Mouse (Mus musculus) lung, embryonic 15.5 days (tissue): ENCODE data around the gene Rapgefl1. TPM values are rescaled to one million over a fixed set of nuclear protein-coding genes. Genes with fewer than 3 reads are reported as not detected.
"Not testable (repeated sequence)": the region's sequence is repeated elsewhere in the genome, so short reads cannot be mapped to it uniquely, and the experiment has no call there.

Source experiments
- ATAC-seq: fragments of 200-750 bp; cut with Nextera tagmentation; 2 replicates; pipeline ENCODE4 v1.8.0; 2017; ENCODE audit warnings: moderate number of reproducible peaks, borderline replicate concordance; ENCODE audit not compliant: low FRiP score, low TSS enrichment; ENCODE audit errors: extremely low read depth
- H3K27ac ChIP-seq: fragments of 300-500 bp; sonication (generic); 2 replicates; pipeline ENCODE4 v1.5.1; 2015; ENCODE audit warnings: moderate library complexity, mild to moderate bottlenecking, inconsistent platforms
- H3K27me3 ChIP-seq: fragments of 300-500 bp; sonication (generic); 2 replicates; pipeline ENCODE4 v1.6.1; 2015; ENCODE audit warnings: inconsistent platforms
- H3K36me3 ChIP-seq: fragments of 300-500 bp; sonication (generic); 2 replicates; pipeline ENCODE4 v1.6.1; 2015; ENCODE audit warnings: inconsistent platforms
- H3K4me1 ChIP-seq: fragments of 300-500 bp; sonication (generic); 2 replicates; pipeline ENCODE4 v1.6.1; 2015; ENCODE audit warnings: inconsistent platforms
- H3K4me2 ChIP-seq: fragments of 300-500 bp; sonication (generic); 2 replicates; pipeline ENCODE4 v1.6.1; 2015; ENCODE audit warnings: inconsistent platforms, mild to moderate bottlenecking, moderate library complexity
- H3K4me3 ChIP-seq: fragments of 300-500 bp; sonication (generic); 2 replicates; pipeline ENCODE4 v1.5.1; 2015; ENCODE audit warnings: mild to moderate bottlenecking, inconsistent platforms
- H3K9ac ChIP-seq: fragments of 300-500 bp; sonication (generic); 2 replicates; pipeline ENCODE4 v1.6.1; 2015; ENCODE audit warnings: inconsistent platforms
- H3K9me3 ChIP-seq: fragments of 300-500 bp; sonication (generic); 2 replicates; pipeline ENCODE4 v1.6.1; 2016; ENCODE audit warnings: inconsistent platforms
- WGBS: fragments of 180-500 bp; shearing (Covaris S2); methylation state at CpG from one replicate; pipeline ENCODE4 v1.1.7; 2015; 5-methylcytosine and 5-hydroxymethylcytosine counted together
- polyA plus RNA-seq: library from polyadenylated mRNA; unstranded; fragments of >200 nt; fragmentation: Nextera tagmentation; extraction: Ambion mirVana; gene quantifications from 2 replicates; pipeline ENCODE4 v1.2.1, GENCODE M21; 2015

The Rapgefl1 gene
- polyA plus RNA-seq, 1 experiment from 2014 or later = 1.4 TPM

DNA sequence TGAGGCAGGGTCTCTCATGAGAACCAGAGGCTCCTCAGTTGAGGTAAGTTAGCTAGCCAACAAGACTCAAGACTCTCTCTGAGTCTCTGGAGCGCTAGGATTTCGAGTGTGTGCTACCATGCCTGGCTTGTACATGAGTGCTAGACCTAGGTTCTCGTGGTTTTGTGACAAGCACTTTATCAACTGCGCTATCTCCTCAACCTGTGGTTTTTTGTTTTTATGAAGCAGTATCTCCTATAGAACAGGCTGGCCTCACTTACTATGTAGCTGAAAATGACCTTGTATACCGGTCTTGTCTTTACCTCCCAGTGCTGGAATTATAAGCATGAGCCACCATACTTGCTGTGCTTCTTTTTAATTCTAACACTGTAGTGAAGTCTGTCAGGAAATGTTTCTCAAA, 15.6 kb upstream of the Rapgefl1 start:
- H3K27me3 ChIP-seq = no peaks in the 10 kb centered on the region
- H3K27ac ChIP-seq = no peak overlapping the region
- H3K4me2 ChIP-seq = no peak overlapping the region
- 93% methylated on average over 5 of the region's 5 CpGs for WGBS
- no peak overlapping the region for H3K4me3 ChIP-seq
- no peaks in the 10 kb centered on the region for H3K4me1 ChIP-seq
- H3K9ac ChIP-seq = no peak overlapping the region
- H3K9me3 ChIP-seq = 0 out of 2 replicates have a peak, but pooled peaks cover 4% of the 10 kb centered on the region
- ATAC-seq = no peak
- peaks cover 89% of the 10 kb centered on the region for H3K36me3 ChIP-seq

DNA sequence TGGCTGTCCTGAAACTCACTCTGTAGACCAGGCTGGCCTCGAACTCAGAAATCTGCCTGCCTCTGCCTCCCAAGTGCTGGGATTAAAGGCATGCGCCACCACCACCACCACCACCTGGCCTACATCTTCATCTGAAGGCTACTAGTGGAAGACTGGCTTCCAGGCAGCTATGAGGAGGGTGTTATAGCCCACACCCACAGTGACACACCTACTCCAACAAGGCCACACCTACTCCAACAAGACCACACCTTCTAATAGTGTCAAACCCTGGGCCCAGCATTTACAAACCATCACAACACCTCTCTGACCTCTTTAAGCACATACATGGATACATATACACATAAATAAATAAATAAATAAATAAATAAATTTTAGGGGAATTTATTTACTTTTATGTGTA, 10.5 kb upstream of the Rapgefl1 start:
- ATAC-seq, H3K27ac ChIP-seq, H3K4me1 ChIP-seq, H3K9ac ChIP-seq, H3K4me3 ChIP-seq, H3K27me3 ChIP-seq, H3K4me2 ChIP-seq, H3K9me3 ChIP-seq: not testable (repeated sequence)
- peaks cover 88% of the 10 kb centered on the region for H3K36me3 ChIP-seq
- 87% methylated on average over 2 of the region's 2 CpGs for WGBS

DNA sequence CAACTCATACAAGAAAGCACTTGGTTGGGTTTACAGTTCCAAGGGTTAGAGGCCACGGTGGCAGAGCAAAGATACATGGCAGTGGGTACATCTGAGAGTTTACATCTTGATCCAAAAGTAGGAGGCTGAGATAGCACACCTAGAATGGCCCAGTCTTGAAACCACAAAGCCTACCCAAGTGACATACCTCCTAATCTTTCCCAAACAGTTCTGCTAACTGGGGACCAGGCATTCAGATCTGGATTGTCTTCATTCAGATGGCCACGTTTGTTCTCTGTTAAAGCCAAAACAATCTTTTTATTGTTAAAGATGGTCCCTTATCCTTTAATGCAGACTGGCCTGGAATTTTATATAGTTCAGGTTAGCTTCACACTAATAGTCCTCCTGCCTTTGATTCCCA, 8.7 kb upstream of the Rapgefl1 start:
- no peak for ATAC-seq

DNA sequence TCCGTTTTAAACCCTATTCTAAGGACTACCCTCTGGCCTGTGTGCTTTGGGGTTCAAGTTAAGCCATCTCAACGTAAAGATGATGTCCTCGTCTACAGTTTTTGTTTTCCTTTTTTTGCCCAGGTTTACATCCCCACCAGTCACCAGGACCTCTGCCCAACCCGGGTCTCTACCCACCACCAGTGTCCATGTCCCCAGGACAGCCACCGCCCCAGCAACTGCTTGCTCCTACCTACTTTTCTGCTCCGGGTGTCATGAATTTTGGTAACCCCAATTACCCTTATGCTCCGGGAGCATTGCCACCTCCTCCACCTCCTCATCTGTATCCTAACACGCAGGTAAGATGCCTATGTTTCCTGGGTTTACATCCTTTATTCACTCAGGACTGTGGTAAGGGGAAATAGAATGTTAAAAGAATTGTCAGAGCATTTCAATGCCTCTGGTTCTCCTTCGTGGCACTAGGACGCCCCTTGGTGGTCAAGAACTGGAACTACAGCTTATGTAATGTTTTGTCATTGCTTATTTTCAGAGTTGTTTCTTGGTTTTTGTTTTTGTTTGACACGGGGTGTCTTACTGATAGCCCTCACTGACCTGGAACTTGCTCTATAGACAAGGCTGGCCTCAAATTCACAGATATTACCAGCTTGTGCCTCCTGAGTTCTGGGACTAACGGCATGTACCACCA, 7.4 kb upstream of the Rapgefl1 start:
- no peak overlapping the region for H3K27ac ChIP-seq
- no peak overlapping the region for H3K4me3 ChIP-seq
- H3K4me1 ChIP-seq = 0 out of 2 replicates have a peak, but pooled peaks cover 3% of the 10 kb centered on the region
- ATAC-seq = no peak
- no peak overlapping the region for H3K9ac ChIP-seq
- H3K4me2 ChIP-seq = no peak overlapping the region
- no peaks in the 10 kb centered on the region for H3K9me3 ChIP-seq
- 67% methylated on average over 12 of the region's 12 CpGs for WGBS
- peaks cover 89% of the 10 kb centered on the region for H3K36me3 ChIP-seq
- no peaks in the 10 kb centered on the region for H3K27me3 ChIP-seq

More for the DNA sequence above, 8.7 kb upstream of the Rapgefl1 start:
- 82% methylated on average over 2 of the region's 2 CpGs for WGBS
- Histone ChIP-seq H3K36me3 (peaks cover 89% of the 10 kb centered on the region), H3K4me2 (no peak overlapping the region), H3K27me3 (no peaks in the 10 kb centered on the region), H3K4me1 (0 out of 2 replicates have a peak, but pooled peaks cover 3% of the 10 kb centered on the region), H3K9ac (no peak overlapping the region), H3K9me3 (no peaks in the 10 kb centered on the region), H3K27ac (no peak overlapping the region), H3K4me3 (no peak overlapping the region)

DNA sequence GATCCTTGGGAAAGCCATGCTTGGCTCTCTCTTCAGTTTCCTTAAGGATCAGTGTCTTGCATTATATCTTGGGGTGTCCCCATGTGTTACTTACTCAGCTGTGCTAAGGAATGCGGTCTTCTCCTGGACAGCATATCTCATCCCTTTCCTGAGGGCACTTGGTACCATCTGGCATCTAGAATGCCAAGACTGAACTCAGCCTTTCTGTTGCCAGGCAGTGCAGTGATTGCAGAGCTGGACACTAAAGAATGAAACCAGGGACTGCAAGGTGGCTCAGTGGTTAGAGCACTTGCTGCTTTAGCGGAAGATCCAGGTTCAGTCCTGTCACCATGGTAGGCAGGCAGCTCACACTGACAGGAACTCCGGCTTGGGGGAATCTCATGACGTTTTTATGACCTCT, 6.7 kb upstream of the Rapgefl1 start:
- 0 out of 2 replicates have a peak, but pooled peaks cover 3% of the 10 kb centered on the region for H3K4me1 ChIP-seq
- H3K9me3 ChIP-seq = no peaks in the 10 kb centered on the region
- H3K4me3 ChIP-seq = no peak overlapping the region
- no peak overlapping the region for H3K27ac ChIP-seq
- peaks cover 85% of the 10 kb centered on the region for H3K36me3 ChIP-seq
- H3K4me2 ChIP-seq = no peak overlapping the region
- H3K27me3 ChIP-seq = no peaks in the 10 kb centered on the region
- WGBS = 60% methylated on average over 4 of the region's 4 CpGs
- ATAC-seq = no peak
- H3K9ac ChIP-seq = no peak overlapping the region

DNA sequence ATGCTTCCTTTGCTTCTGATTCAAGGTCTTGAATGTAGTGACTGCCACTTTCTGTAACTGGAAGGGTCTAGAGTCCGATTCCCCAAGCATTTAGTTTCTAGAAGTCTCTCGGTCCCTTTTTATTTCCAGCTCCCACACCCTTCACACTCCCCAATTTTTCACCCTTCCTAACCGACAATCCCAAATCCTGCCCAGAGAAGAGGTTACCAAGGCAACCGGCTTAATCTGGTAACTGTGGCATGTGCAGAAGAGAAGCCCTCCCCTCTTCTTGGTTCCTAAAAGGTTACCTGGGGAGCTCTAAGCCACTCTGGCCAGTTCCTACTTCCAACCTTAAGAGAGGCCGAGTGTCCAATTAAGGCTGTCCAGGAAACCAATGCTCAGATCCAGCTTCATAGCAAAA, 1.3 kb upstream of the Rapgefl1 start:
- 48% methylated on average over 5 of the region's 5 CpGs for WGBS
- Histone ChIP-seq H3K4me2 (no peak overlapping the region), H3K4me1 (peaks cover 18% of the 10 kb centered on the region), H3K36me3 (peaks cover 36% of the 10 kb centered on the region), H3K27me3 (peaks cover 27% of the 10 kb centered on the region), H3K4me3 (no peak overlapping the region), H3K27ac (no peak overlapping the region), H3K9ac (no peak overlapping the region), H3K9me3 (no peaks in the 10 kb centered on the region)
- no peak for ATAC-seq

DNA sequence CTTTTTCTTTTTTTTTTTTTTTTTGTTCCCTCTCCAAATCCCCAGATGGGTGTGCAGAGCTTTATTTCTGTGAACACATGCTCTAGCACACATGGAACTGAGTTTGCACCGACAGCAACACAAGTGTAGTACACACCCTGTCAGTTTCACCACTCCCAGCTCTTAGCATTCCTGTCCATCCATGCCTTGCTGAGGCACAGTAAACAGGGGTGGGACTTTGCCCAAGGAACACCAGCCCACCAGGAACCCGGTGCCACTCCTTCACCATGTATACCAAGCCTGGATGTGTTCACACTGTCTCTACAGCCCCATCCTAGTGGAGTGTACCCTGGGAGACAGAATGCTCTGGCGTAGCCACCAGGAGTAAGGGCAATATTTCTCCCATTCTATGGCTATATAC, 860 bp upstream of the Rapgefl1 start:
- no peak overlapping the region for H3K27ac ChIP-seq
- H3K4me2 ChIP-seq = no peak overlapping the region
- H3K9ac ChIP-seq = no peak overlapping the region
- H3K4me1 ChIP-seq = peaks cover 18% of the 10 kb centered on the region
- no peaks in the 10 kb centered on the region for H3K9me3 ChIP-seq
- peaks cover 27% of the 10 kb centered on the region for H3K27me3 ChIP-seq
- ATAC-seq = no peak
- 36% methylated on average over 3 of the region's 3 CpGs for WGBS
- peaks cover 36% of the 10 kb centered on the region for H3K36me3 ChIP-seq
- H3K4me3 ChIP-seq = no peak overlapping the region

DNA sequence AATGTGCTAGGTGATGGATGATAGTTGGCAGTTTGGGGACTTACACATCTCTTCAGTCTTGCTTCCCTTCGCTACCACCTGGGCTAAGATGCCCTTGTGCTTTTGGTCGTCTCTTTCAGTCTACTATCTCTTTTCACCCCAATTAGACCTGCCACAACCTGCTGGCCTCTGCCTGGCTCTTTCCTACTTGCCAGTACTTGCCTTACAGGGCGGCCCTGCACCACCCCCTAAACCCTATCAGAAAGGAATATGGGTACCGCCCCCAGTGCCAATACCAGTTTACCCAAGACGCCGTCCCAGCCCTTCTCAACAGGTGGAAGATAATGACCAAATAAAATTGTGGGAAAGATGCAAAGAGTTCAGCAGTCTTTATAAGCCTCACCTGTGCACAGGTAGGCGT, 457 bp upstream of the Rapgefl1 start:
- H3K27me3 ChIP-seq = peaks cover 27% of the 10 kb centered on the region
- peak overlapping the region; percentile 100 for H3K4me2 ChIP-seq
- peaks cover 34% of the 10 kb centered on the region for H3K36me3 ChIP-seq
- ATAC-seq = no peak; the same call in 1 of the 2 replicates
- no peak overlapping the region for H3K9ac ChIP-seq
- WGBS = 30% methylated on average over 7 of the region's 7 CpGs
- H3K9me3 ChIP-seq = no peaks in the 10 kb centered on the region
- peaks cover 18% of the 10 kb centered on the region for H3K4me1 ChIP-seq
- peak overlapping the region; percentile 62 for H3K4me3 ChIP-seq
- H3K27ac ChIP-seq = no peak overlapping the region

DNA sequence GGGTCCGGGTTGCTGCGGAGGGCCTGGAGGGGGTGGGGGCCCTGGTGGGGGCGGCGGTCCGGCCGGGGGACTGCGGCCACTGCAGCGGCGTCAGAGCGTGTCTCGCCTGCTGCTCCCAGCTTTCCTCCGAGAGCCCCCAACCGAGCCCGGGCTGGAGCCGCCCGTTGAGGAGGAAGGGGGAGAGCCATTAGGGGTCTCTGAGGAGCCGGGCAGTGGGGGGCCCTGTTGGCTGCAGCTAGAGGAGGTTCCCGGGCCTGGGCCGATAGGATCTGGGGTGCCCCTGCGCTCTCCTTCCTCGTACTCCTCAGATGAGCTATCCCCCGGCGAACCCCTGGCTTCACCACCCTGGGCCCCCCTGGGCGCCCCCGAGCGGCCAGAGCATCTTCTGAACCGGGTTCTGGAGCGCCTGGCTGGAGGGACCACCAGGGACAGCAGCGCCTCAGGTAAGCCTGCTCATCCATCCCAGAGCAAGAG, 683 bp downstream of the Rapgefl1 start:
- Histone ChIP-seq H3K9me3 (no peaks in the 10 kb centered on the region), H3K27ac (no peak overlapping the region), H3K4me2 (peak overlapping the region; percentile 100), H3K27me3 (peaks cover 27% of the 10 kb centered on the region), H3K9ac (peak overlapping the region; percentile 60), H3K4me1 (peaks cover 18% of the 10 kb centered on the region), H3K36me3 (peaks cover 22% of the 10 kb centered on the region), H3K4me3 (peak overlapping the region; percentile 62)
- 1% methylated on average over 29 of the region's 29 CpGs for WGBS
- ATAC-seq = peak; percentile 21

DNA sequence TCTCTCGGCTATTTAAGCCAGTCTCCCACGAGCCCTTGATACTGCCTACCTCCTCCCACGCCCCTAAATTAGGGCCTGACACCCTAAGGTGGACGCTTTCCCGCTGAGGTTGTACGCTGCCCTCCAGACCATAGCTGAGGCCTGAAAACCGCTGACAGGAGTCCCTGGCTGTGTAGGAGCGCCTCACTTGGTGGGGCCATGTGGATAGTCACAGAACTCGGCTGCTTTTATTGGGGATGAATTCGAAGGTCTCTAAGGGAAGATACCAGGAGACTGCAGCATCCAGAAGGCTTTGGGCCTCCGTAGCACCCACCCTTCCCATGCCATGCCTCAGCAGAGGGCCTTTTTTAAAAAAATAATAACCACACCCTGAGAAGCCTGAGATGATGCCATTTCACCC, 1.3 kb downstream of the Rapgefl1 start:
- Histone ChIP-seq H3K9ac (no peak overlapping the region), H3K4me2 (peak overlapping the region; percentile 100), H3K4me3 (peak overlapping the region; percentile 62)

DNA sequence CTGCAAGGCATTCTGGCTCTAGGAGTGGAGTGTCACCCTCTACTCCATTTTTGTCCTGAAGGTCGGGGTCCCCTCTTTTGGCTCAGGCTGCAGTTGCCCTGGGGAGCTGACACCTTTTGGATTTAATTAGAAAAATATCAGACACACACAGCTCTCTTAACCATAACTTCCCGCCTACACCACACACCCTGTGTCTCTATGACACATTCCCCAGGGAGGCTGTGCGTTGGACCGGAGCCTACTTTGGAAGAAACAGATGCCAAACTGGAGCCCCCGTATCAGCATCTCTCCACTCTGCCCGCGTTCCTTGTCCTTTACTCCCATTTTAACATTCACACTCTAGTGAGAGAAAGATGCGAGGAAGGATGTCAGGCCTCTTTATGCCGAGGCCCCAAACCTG, 1.9 kb downstream of the Rapgefl1 start:
- WGBS = 66% methylated on average over 9 of the region's 9 CpGs
- H3K27me3 ChIP-seq = peaks cover 27% of the 10 kb centered on the region

More for the DNA sequence above, 1.3 kb downstream of the Rapgefl1 start:
- Histone ChIP-seq H3K27me3 (peaks cover 27% of the 10 kb centered on the region), H3K36me3 (peaks cover 16% of the 10 kb centered on the region), H3K4me1 (peaks cover 18% of the 10 kb centered on the region), H3K9me3 (no peaks in the 10 kb centered on the region), H3K27ac (no peak overlapping the region)
- no peak for ATAC-seq
- 58% methylated on average over 11 of the region's 11 CpGs for WGBS

DNA sequence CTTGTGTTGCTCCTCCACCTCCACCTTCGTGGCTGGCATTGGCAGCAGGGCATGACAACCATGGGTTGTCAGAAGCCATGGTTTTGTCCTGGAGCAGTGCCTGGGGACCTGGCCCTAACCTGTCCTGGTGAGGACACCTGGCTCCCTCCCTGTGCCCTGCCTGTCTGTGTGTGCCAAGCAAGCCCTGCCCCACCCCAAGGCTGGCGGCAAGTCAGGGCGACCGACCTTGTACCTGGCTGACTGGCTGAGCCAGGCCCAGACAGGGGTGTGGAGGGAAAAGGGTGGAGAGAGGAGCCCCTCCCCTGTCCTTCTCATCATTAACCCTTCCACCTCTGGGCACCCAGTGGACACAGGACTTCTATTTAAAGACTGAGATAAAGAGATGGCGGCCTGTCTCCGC, 2.8 kb downstream of the Rapgefl1 start:
- H3K9ac ChIP-seq = no peak overlapping the region
- H3K27ac ChIP-seq = no peak overlapping the region
- no peak overlapping the region for H3K4me2 ChIP-seq
- H3K4me1 ChIP-seq = peaks cover 18% of the 10 kb centered on the region
- ATAC-seq = no peak
- 48% methylated on average over 6 of the region's 6 CpGs for WGBS
- peaks cover 27% of the 10 kb centered on the region for H3K27me3 ChIP-seq
- H3K9me3 ChIP-seq = no peaks in the 10 kb centered on the region
- H3K4me3 ChIP-seq = no peak overlapping the region
- H3K36me3 ChIP-seq = peaks cover under 1% of the 10 kb centered on the region; the same call in 1 of the 2 replicates

More for the DNA sequence above, 1.9 kb downstream of the Rapgefl1 start:
- ATAC-seq = no peak
- Histone ChIP-seq H3K9ac (no peak overlapping the region), H3K4me2 (no peak overlapping the region), H3K36me3 (peaks cover 10% of the 10 kb centered on the region), H3K9me3 (no peaks in the 10 kb centered on the region), H3K4me3 (no peak overlapping the region), H3K27ac (no peak overlapping the region), H3K4me1 (peaks cover 18% of the 10 kb centered on the region)
